Mouse (Mus musculus) macrophage (primary cell): ENCODE data around the gene Phgdh. TPM values are rescaled to one million over a fixed set of nuclear protein-coding genes. Genes with fewer than 3 reads are reported as not detected.

Experiments
- H3K27ac ChIP-seq: fragments of 350-480 bp; formaldehyde crosslinking; 2 replicates; pipeline ENCODE4 v1.9.0; 2021
- H3K36me3 ChIP-seq: fragments of 350-480 bp; formaldehyde crosslinking; 2 replicates; pipeline ENCODE4 v1.9.0; 2021; ENCODE audit errors: inconsistent target
- H3K4me3 ChIP-seq: fragments of 350-480 bp; formaldehyde crosslinking; 2 replicates; pipeline ENCODE4 v1.9.0; 2021; ENCODE audit errors: inconsistent target
- H3K79me2 ChIP-seq: fragments of 350-480 bp; formaldehyde crosslinking; 2 replicates; pipeline ENCODE4 v1.9.0; 2021; ENCODE audit errors: inconsistent target
- WGBS: methylation state at CpG from one replicate; pipeline ENCODE4 v1.1.7; 2026; ENCODE audit warnings: inconsistent platforms; ENCODE audit not compliant: missing documents; 5-methylcytosine and 5-hydroxymethylcytosine counted together
- polyA plus RNA-seq: library from polyadenylated mRNA; stranded (reverse); fragments of 250-400 nt; gene quantifications from 3 replicates; pipeline ENCODE4 v1.2.4, GENCODE M21; 2018; ENCODE audit warnings: inconsistent platforms

The Phgdh gene
- polyA plus RNA-seq, 1 experiment from 2014 or later = 0.63 TPM

GRCm38 (mm10) chr3:98295965-98296364 is 43.8 kb downstream of the Phgdh start:
- H3K79me2 ChIP-seq = no peaks in the 10 kb centered on the region
- WGBS = 80% methylated on average over 10 of the region's 10 CpGs
- no peaks in the 10 kb centered on the region for H3K36me3 ChIP-seq
- H3K4me3 ChIP-seq = no peak overlapping the region
- H3K27ac ChIP-seq = no peak overlapping the region

- Histone ChIP-seq H3K27ac (no peak overlapping the region), H3K36me3 (no peaks in the 10 kb centered on the region), H3K79me2 (no peaks in the 10 kb centered on the region), H3K4me3 (no peak overlapping the region)
- 99% methylated on average over 9 of the region's 9 CpGs for WGBS
Measured at GRCm38 (mm10) chr3:98291044-98291443, 48.7 kb downstream of the Phgdh start.

- Histone ChIP-seq H3K27ac (no peak overlapping the region), H3K36me3 (no peaks in the 10 kb centered on the region), H3K4me3 (no peak overlapping the region), H3K79me2 (no peaks in the 10 kb centered on the region)
- 96% methylated on average over 5 of the region's 5 CpGs for WGBS
Measured at GRCm38 (mm10) chr3:98283205-98283604, 56.6 kb downstream of the Phgdh start.

GRCm38 (mm10) chr3:98282422-98282821 is 57.4 kb downstream of the Phgdh start:
- WGBS = 96% methylated on average over 8 of the region's 8 CpGs
- Histone ChIP-seq H3K36me3 (no peaks in the 10 kb centered on the region), H3K79me2 (no peaks in the 10 kb centered on the region), H3K4me3 (no peak overlapping the region), H3K27ac (no peak overlapping the region)

GRCm38 (mm10) chr3:98280933-98281678 is 58.7 kb downstream of the Phgdh start:
- H3K36me3 ChIP-seq = no peaks in the 10 kb centered on the region
- no peak overlapping the region for H3K4me3 ChIP-seq
- H3K27ac ChIP-seq = no peak overlapping the region
- H3K79me2 ChIP-seq = no peaks in the 10 kb centered on the region
- 16% methylated on average over 12 of the region's 12 CpGs for WGBS

- H3K4me3 ChIP-seq = no peak within 1 kb of the TSS
- 82% methylated on average over 14 of the region's 14 CpGs for WGBS
Measured at GRCm38 (mm10) chr3:98280204-98280932, 59.4 kb downstream of the Phgdh start, which contains the start of gene Hmgcs2. Hmgcs2 (plus strand) TSS chr3:98280435.

GRCm38 (mm10) chr3:98279682-98280081 is 60.1 kb downstream of the Phgdh start:
- WGBS = 98% methylated on average over 4 of the region's 4 CpGs
- H3K4me3 ChIP-seq = no peak overlapping the region
- no peak overlapping the region for H3K27ac ChIP-seq
- H3K36me3 ChIP-seq = no peaks in the 10 kb centered on the region
- H3K79me2 ChIP-seq = no peaks in the 10 kb centered on the region

More at GRCm38 (mm10) chr3:98280204-98280932, 59.4 kb downstream of the Phgdh start, which contains the start of gene Hmgcs2:
- H3K36me3 ChIP-seq = no peaks in the 10 kb centered on the region
- no peaks in the 10 kb centered on the region for H3K79me2 ChIP-seq
- H3K27ac ChIP-seq = no peak within 1 kb of the TSS

GRCm38 (mm10) chr3:98273623-98274398 is 66.0 kb downstream of the Phgdh start:
- WGBS = 56% methylated on average over 10 of the region's 11 CpGs

GRCm38 (mm10) chr3:98267249-98267651 is 72.5 kb downstream of the Phgdh start:
- Histone ChIP-seq H3K27ac (no peak overlapping the region), H3K36me3 (no peaks in the 10 kb centered on the region), H3K79me2 (no peaks in the 10 kb centered on the region), H3K4me3 (no peak overlapping the region)
- 24% methylated on average over 6 of the region's 6 CpGs for WGBS

More at GRCm38 (mm10) chr3:98273623-98274398, 66.0 kb downstream of the Phgdh start:
- Histone ChIP-seq H3K4me3 (no peak overlapping the region), H3K79me2 (no peaks in the 10 kb centered on the region), H3K36me3 (no peaks in the 10 kb centered on the region), H3K27ac (no peak overlapping the region)

Other genes with a start within 250 kb of the Phgdh start
- gene Adam30, start 179.4 kb downstream of the Phgdh start, polyA plus RNA-seq = not detected in 3 replicates
- gene Reg4, start 117.8 kb downstream of the Phgdh start, polyA plus RNA-seq = not detected in 3 replicates
- not detected in 3 replicates for gene Hmgcs2, start 59.6 kb downstream of the Phgdh start, polyA plus RNA-seq
- 0.20 to 1.1 TPM (median 0.27 TPM) in 3 replicates for gene Zfp697, start 42.5 kb upstream of the Phgdh start, polyA plus RNA-seq
- not detected in 3 replicates for gene Gm4450, start 117.1 kb upstream of the Phgdh start, polyA plus RNA-seq
- gene Hsd3b4, start 170.5 kb upstream of the Phgdh start, polyA plus RNA-seq = not detected in 3 replicates
- gene Gm10681, start 248.8 kb upstream of the Phgdh start, polyA plus RNA-seq = not detected in 3 replicates